Mouse (Mus musculus): ENCODE results near the gene Kmt2c.

DNA sequence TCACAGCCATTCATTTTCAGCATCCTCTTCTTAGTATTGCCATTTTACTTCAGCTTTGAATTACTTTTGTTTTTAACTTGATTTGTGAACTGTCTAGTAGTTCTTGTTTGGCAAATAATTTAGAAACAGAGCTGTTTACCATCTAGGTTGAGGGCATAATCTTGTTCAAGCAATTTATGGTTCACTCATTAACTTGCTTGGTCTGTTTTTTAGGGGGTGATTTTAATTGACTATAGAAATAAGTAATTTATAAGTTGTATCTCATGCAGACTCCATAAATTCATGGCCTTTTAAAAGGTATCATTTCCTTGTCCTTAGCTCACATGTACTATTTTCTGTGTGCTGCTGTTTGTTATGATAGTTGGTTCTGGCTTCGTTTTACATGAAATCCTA lies 252.1 kb downstream of the Kmt2c start:
- no peak for TF ChIP-seq CTCF (IDR thresholded peaks at IDR 0.05; ENCODE audit: insufficient read depth, low read depth, low read length)
- no peak for TF ChIP-seq POLR2A (IDR thresholded peaks at IDR 0.05; ENCODE audit: insufficient read depth, low read depth, low read length)

Data from olfactory bulb, adult 2 months (tissue).